Mouse (Mus musculus): ENCODE data around the gene Plekha7.

DNA sequence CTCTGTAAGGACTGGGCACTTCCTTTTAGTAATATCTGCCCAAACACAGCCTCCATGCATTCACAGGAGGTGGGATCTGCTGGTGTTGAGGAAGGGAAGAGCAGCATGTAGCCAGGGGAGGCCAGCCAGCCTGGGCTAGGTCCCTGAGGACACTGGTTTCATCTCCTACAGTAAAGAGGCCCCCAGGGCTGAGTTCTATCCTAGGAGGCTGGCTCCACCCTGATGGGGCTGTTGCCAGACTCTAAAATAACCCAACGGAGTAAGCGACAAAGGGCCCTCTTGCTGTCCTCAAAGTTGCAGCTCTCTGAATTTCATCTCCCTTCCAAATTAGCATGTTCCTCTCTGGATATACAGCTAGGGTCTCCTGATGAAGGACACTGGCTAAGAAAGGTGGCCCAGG is 83.6 kb downstream of the Plekha7 start:
- TF ChIP-seq GATA1 (IDR thresholded peaks at IDR 0.05; ENCODE audit: borderline replicate concordance, low read length) (no peak), FLI1 (IDR thresholded peaks at IDR 0.05; ENCODE audit: low read length) (no peak)
